Mouse (Mus musculus) ovary, adult 18-20 months (tissue): ENCODE measurements at regions not wholly inside any gene's neighbourhood (a gene's known extent, or its start where the extent isn't known, plus 50 kb on each side); places are given as distances from the start of the nearest gene placed in this dataset.
A peak's percentile ranks its signal among the peaks of the same experiment; 100 is the strongest.

Experiments used
- DNase-seq: peaks from one replicate; pipeline ENCODE4 v3.0.0; 2022; ENCODE audit warnings: low spot score, mixed read lengths

GRCm38 (mm10) chr10:97250167-97250566 lies 229.2 kb upstream of the Dcn start:
- no peak for DNase-seq

GRCm38 (mm10) chr10:97265959-97266517 lies 213.4 kb upstream of the Dcn start:
- DNase-seq, result no peak

GRCm38 (mm10) chr10:97282416-97282815 lies 197.0 kb upstream of the Dcn start:
- no peak for DNase-seq

GRCm38 (mm10) chr10:97282841-97283496 lies 196.4 kb upstream of the Dcn start:
- no peak for DNase-seq

- no peak for DNase-seq
These were observed 174.5 kb upstream of the Dcn start for GRCm38 (mm10) chr10:97304791-97305355.

GRCm38 (mm10) chr10:97309580-97309979 lies 169.8 kb upstream of the Dcn start:
- no peak for DNase-seq

GRCm38 (mm10) chr10:97312509-97312908 lies 166.9 kb upstream of the Dcn start:
- no peak for DNase-seq

- DNase-seq, result peak; percentile 84
These were observed 166.4 kb upstream of the Dcn start for GRCm38 (mm10) chr10:97312978-97313377.

GRCm38 (mm10) chr10:97313407-97313901 lies 166.0 kb upstream of the Dcn start:
- DNase-seq, result peak; percentile 83

GRCm38 (mm10) chr10:97332639-97333038 lies 146.8 kb upstream of the Dcn start:
- no peak for DNase-seq

- no peak for DNase-seq
These were observed 145.4 kb upstream of the Dcn start for GRCm38 (mm10) chr10:97334044-97334443.

GRCm38 (mm10) chr10:97334606-97335150 lies 144.7 kb upstream of the Dcn start:
- no peak for DNase-seq

- DNase-seq, result no peak
These were observed 141.2 kb upstream of the Dcn start for GRCm38 (mm10) chr10:97338033-97338692.

GRCm38 (mm10) chr10:97339866-97340706 lies 139.3 kb upstream of the Dcn start:
- no peak for DNase-seq

- peak; percentile 18 for DNase-seq
These were observed 134.1 kb upstream of the Dcn start for GRCm38 (mm10) chr10:97345347-97345746.

GRCm38 (mm10) chr10:97346949-97347348 lies 132.5 kb upstream of the Dcn start:
- DNase-seq, result no peak

GRCm38 (mm10) chr10:97368625-97369024 lies 110.8 kb upstream of the Dcn start:
- no peak for DNase-seq

- peak; percentile 13 for DNase-seq
These were observed 103.6 kb upstream of the Dcn start for GRCm38 (mm10) chr10:97375824-97376223.

GRCm38 (mm10) chr10:97376376-97376775 lies 103.0 kb upstream of the Dcn start:
- DNase-seq, result no peak

GRCm38 (mm10) chr10:97381586-97381985 lies 97.8 kb upstream of the Dcn start:
- DNase-seq, result no peak

- DNase-seq, result no peak
These were observed 95.5 kb upstream of the Dcn start for GRCm38 (mm10) chr10:97383881-97384280.
